Mouse (Mus musculus) T-helper 17 cell (primary cell): Measurements from ENCODE around the gene Ppp2r2c.

Experiments used
- in situ Hi-C, 2 experiments: fragments of 300-600 bp; cut with MboI, MseI; formaldehyde crosslinking; loops; 1 replicate in 1 of 2; 2 replicates in 1 of 2; pipeline ENCODE4 v1.15.1; 2025; ENCODE audit warnings: high pct_unique_total_duplicates in 2 of 2

Gene Ppp2r2c

GRCm38 (mm10) chr5:36869578-36870236, 1.4 kb downstream of the Ppp2r2c start:
- in situ Hi-C loops = no loop called here

- in situ Hi-C loops = no loop called here
Observed at GRCm38 (mm10) chr5:36870916-36871315, 2.6 kb downstream of the Ppp2r2c start.

- in situ Hi-C loops = loop anchor here in 1 of 2 experiments (25.0 kb wide), 1 partner anchor 936 kb away; the partner anchor contains the start of gene Msx1
Observed at GRCm38 (mm10) chr5:36875956-36876355, 7.6 kb downstream of the Ppp2r2c start.

GRCm38 (mm10) chr5:36876777-36877396, 8.6 kb downstream of the Ppp2r2c start:
- in situ Hi-C loops = loop anchor here in 1 of 2 experiments (25.0 kb wide), 1 partner anchor 935 kb away; the partner anchor contains the start of gene Msx1

DNA sequence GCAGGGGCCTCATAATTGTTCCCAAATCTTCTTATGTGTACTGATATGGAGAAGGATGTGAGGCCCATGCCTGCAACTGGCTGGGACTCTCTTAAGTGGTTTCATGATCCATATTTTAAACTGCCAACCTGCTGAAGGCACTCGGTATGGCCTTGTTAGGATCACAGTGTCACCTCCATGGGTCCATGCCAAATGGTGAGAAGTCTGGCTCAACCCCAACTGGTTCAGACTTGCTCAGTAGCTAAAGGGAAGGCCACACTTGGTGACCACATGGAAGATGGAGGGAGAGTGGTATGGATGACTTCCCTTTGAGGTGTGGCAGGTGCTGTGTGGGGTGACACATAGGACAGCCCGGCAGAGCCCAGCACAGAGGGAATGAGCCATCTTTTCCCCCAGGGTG, 9.3 kb downstream of the Ppp2r2c start:
- in situ Hi-C loops = loop anchor here in 1 of 2 experiments (25.0 kb wide), 1 partner anchor 935 kb away; the partner anchor contains the start of gene Msx1

- in situ Hi-C loops = loop anchor here in 1 of 2 experiments (25.0 kb wide), 1 partner anchor 934 kb away; the partner anchor contains the start of gene Msx1
Observed at GRCm38 (mm10) chr5:36878801-36879200, 10.5 kb downstream of the Ppp2r2c start.

DNA sequence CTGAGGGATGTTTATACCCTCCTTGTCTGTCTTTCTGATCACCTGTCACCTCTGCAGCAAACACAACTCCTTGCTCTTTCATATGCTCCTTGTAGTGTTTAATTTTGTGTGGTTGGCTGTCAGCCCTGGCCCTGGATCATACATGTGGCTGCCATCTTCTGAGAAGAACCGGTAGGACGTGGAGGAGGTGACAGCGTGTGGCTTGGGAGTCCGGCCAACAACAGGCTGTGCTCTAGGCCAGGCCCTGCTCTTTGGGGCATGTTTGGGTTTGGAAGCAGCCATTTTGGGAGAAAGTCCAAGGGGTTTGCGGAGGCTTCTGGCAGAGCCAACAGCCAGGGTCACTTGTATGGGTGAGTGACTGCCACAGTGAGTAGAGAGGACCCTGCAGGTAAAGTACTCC, 12.3 kb downstream of the Ppp2r2c start:
- in situ Hi-C loops = loop anchor here in 1 of 2 experiments (25.0 kb wide), 1 partner anchor 932 kb away; the partner anchor contains the start of gene Msx1

DNA sequence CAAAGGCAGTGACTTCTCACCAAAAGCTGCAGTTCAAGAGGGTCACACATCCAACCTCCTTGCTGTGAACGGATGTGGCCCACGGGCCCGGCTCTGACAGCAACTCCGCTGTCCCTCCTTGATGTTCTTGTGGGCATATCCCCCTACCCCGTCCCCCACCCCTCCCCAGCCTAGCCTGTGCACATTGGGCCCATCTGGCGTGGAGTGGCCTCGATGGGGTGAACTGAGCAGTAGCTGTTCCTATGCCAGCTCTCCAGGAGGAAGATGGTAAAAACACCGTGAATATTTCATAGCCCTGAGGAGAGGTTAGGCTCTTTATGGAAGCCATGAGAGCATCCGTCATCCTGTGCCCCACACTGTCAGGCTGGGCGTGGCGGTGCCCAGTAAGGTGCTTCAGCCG, 15.2 kb downstream of the Ppp2r2c start:
- in situ Hi-C loops = loop anchor here in 1 of 2 experiments (25.0 kb wide), 1 partner anchor 929 kb away; the partner anchor contains the start of gene Msx1

DNA sequence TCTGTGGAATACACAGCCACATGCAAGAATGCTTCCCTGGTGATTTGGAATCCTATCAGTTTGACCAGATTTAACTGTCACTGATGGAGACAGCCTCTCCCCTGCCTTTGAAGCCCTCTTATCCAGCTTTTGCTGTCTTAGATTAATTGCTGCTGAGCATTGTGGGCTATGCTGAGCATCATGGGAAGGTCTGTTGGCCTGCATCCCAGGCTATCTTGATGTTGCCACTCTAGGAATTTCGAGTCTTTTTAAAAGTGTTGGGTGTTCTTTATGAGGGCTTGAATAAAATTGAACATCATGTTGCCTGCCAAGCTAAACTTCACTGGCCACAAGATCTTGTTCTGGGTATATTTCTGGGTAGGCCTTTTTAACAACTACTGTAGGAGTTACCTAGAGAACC, 16.8 kb downstream of the Ppp2r2c start:
- in situ Hi-C loops = loop anchor here in 1 of 2 experiments (25.0 kb wide), 1 partner anchor 927 kb away; the partner anchor contains the start of gene Msx1

DNA sequence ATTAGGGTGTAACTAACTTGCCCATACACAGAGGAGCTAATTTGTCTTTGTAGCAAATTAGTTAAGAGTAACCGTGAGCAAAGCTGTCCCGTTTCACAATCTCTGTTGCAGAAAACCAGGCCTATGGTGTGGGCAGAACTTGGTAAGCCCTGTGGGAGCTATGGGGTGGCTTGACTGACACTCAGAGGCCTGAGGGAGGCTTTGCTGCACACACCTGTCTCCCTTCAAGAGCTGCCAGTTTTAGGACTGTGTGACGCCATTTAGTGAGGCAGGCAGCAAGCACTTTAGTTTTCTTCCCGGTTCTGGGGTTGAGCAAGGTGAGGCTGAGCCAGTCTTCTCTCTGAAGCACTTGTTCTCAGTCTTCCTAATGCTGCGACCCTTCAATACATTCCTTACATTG, 17.3 kb downstream of the Ppp2r2c start:
- in situ Hi-C loops = loop anchor here in 1 of 2 experiments (25.0 kb wide), 1 partner anchor 927 kb away; the partner anchor contains the start of gene Msx1

DNA sequence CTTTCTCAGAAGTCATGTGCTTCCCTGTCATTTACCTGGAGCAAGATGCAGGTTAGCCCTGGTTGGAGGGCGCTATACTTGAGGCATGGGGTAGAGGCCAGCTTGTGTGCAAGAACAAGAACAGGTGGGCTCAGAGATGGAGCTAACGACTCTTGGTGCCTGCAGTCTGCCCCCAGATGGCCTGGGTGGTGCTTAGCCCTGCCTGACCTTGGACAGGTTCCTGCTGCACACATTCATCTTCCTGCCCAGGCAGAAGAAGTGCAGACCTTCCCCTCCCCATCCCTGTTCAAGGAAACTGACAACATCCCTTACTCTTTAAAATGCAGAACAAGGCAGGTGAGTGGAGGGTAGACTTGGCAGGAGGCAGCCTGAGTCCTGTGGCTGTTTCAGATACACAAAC, 18.0 kb downstream of the Ppp2r2c start:
- in situ Hi-C loops = loop anchor here in 1 of 2 experiments (25.0 kb wide), 1 partner anchor 926 kb away; the partner anchor contains the start of gene Msx1

DNA sequence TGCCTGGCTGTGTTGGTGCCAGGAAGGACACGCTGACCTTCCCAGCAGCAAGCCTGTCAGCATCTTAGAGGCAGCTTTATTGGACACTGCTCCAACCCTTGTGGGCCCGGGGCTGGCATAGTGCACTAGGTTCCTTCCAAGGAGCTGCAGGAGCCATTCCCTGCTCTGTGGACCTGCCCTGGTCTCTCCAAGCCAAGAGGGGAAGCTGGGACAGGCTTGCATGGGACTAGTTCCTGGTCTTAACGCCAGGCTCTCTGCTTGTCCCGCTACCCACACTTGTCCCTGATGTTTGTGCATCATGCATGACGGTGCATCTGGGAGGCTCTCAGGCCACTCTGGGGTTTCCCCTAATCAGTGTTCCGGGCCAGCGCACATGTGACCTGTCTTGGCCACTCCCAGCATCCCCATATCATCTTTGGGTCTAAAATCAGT, 18.6 kb downstream of the Ppp2r2c start:
- in situ Hi-C loops = loop anchor here in 1 of 2 experiments (25.0 kb wide), 1 partner anchor 925 kb away; the partner anchor contains the start of gene Msx1

GRCm38 (mm10) chr5:36887299-36887988, 19.1 kb downstream of the Ppp2r2c start:
- in situ Hi-C loops = loop anchor here in 1 of 2 experiments (25.0 kb wide), 1 partner anchor 925 kb away; the partner anchor contains the start of gene Msx1

DNA sequence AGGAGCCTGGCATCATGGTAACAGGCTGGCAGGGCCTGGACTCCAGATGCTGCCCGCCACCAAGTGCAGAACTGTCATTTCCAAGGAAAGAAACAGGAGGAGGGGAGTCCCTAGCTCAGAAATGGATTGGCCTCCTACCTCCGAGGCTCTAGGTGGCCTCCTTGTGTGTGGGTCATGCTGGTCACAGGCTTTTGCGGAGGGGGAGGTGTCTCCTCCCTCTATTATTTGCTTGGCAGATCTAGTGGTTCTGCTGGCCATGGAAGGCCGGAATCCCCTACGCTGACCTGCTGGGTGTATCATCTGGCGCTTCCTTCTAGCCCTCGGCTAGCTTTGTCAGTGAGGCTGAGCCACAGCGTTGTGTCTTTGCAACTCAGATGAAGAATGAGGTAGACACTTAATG, 20.2 kb downstream of the Ppp2r2c start:
- in situ Hi-C loops = loop anchor here in 1 of 2 experiments (25.0 kb wide), 1 partner anchor 924 kb away; the partner anchor contains the start of gene Msx1

DNA sequence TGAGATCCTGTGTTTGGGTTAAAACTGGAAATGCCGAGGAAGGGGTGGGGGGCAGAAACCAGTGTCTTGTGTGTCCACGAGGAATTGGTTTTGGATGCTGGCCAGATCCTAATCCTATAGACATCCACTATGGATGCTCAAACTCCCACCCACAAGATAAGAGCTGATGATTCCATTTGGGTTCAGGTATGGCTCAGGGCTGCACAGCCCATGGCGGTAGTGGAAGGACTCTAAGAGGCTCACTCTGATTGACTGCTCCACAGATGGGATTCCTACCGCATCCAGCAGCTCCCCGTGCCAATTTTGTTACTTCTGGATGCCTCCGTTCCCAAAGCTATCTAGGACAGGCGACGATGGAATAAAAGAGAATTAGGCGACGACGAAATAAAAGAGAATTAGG, 20.6 kb downstream of the Ppp2r2c start:
- in situ Hi-C loops = loop anchor here in 1 of 2 experiments (25.0 kb wide), 1 partner anchor 923 kb away; the partner anchor contains the start of gene Msx1

DNA sequence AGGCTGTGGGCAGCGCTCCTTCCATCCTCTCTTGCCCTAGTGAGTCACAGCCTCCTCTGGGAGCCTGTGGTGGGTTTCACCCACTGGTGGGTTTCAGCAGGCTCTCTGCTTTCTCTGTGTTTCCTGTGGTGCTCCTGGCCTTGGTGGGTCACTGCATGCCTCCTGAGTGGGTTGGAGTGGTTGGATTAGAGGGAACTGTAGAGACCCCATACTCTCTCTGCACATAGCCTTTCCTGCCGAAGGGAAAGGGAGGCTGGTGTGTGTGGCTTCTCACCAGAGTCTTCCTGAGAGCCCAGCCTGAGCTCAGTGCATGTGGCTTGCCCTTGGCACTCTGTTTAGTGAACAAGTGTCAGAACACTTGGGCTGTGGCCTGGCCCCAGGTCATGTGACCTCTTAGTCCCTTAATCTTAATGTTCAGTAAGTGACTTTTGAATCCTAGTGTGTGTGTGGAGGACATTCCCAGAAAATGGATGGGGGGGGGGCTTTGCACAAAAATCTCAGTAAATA, 21.1 kb downstream of the Ppp2r2c start:
- in situ Hi-C loops = loop anchor here in 1 of 2 experiments (25.0 kb wide), 1 partner anchor 923 kb away; the partner anchor contains the start of gene Msx1

- in situ Hi-C loops = loop anchor here in 1 of 2 experiments (25.0 kb wide), 1 partner anchor 922 kb away; the partner anchor contains the start of gene Msx1
Observed at GRCm38 (mm10) chr5:36890794-36891193, 22.5 kb downstream of the Ppp2r2c start.

DNA sequence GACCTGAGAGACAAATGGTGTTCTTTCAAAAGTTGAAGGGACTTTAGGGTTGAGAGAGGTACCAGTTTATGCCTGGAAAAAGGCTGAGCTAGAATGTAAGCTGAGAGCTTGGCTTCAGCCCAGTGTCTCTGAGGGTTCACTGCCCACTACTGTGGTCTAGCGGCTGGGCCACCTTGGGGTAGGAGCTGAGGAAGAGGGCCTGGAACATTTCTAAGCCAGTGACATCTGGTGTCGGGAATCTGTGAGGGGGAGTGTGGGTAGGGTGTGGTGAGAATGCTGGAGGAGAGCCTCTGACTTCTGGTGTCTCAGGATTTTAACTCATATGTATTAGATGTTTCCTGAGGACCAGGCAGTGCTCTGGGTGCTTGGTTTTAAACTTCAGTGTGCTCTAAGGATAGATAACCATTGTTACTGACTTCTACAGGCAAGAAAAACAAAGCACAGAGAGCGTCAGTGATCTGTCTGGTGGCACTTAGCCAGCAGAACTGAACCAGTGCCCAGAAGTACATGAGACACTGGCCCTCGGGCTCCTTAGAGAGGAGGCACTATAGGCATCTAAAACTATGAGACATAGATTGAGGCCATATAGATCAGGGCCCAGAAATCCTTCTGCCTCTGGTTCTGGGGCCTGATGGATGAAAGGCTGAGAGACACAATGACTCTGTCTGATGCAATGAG, 23.6 kb downstream of the Ppp2r2c start:
- in situ Hi-C loops = loop anchor here in 1 of 2 experiments (25.0 kb wide), 1 partner anchor 920 kb away; the partner anchor contains the start of gene Msx1

DNA sequence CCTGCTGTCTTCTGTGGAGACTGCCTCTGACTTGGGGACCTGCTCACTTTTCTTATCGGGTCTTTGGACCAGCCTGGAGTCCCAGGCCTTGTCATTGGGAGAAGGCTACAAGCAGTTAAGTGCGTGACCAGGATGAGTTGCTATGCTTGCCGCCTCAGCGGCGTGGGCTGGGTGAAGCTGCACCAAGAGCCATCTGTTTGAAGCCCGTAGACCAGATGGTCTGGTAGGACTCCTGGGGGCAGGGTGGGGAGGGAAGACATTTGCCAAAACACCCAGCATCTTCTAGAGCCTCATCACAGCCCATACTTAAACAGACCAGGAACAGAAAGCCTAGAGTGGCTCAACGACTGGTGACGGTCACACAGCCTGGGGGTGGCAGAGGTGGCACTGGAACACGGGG, 24.9 kb downstream of the Ppp2r2c start:
- in situ Hi-C loops = loop anchor here in 1 of 2 experiments (25.0 kb wide), 1 partner anchor 919 kb away; the partner anchor contains the start of gene Msx1

- in situ Hi-C loops = loop anchor here in 1 of 2 experiments (25.0 kb wide), 1 partner anchor 918 kb away; the partner anchor contains the start of gene Msx1
Observed at GRCm38 (mm10) chr5:36894070-36894469, 25.8 kb downstream of the Ppp2r2c start.
